Mouse (Mus musculus): ENCODE measurements around the gene Clk3.

The Clk3 gene

DNA sequence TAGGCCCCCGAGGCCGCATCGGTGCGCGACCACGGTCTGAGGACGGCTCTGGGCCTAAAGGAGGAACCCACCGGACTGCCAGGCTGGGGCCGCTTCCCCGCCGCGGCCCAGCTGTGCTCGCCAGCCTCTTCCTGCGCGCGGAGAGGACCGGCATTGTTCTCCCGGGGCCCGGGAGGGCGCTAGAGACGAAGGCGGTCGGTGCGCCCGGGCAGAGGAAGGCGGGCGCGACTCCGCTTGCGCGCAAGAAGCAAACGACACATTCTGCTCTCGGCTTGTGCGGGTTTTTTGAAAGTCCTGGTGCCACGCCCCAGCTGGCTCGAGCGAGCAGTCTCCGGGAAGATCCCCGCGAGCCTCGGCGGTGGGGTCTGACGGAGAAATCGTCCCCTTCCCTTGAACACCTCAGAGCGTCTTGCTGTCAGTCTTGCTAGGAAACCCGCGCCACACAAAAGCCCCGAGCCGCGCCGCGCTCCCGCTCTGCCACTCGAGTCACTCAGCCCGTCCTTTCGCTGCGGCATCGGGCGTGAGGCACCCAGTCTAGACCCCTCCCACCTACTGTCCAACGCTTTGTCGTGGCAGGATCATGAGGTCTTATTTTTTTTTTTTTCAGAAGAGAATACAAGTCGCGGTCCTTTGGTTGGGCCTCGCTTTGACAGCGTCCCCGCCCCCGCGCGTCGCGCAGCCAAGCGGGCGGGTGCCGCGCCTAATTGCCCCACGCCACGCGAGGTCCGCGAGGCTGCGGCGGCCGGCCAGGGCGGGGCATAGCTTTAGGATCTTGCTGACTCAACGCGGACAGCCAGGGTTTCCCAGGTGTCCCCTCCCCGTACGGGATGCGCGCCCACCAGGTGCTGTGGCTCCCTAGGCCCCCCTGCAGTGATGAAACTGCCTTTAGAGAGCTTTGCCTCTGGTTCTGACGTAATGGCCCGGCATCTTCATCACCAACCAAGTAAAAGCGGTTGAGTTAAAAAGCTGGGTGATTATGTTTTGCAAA, at the start of gene Clk3:
Clk3 (minus strand) TSS at position 497 of the 988 bp plus-strand sequence.
- DNase-seq (ENCODE audit: low spot score in 2 of 2): peak; percentile 53 to 63

DNA sequence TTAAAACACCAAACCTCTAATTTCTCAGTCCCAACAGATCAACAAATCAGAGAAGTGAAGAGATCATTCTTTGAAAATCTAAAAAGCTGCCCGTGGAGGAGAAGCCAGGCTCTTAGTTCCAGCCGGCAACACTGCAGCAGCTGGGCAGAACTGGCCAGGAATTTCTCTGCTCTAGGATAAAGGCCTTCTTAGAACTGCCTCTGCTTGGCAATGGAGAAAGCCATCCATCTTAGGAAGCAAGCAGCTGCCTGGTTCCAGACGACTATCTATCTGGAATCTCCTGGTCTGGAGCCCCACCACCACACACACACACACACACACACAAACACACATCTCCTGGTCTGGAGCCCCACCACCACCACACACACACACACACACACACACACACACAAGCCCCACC, 49.2 kb upstream of the Clk3 start:
- DNase-seq (ENCODE audit: low spot score in 2 of 2): no peak

DNA sequence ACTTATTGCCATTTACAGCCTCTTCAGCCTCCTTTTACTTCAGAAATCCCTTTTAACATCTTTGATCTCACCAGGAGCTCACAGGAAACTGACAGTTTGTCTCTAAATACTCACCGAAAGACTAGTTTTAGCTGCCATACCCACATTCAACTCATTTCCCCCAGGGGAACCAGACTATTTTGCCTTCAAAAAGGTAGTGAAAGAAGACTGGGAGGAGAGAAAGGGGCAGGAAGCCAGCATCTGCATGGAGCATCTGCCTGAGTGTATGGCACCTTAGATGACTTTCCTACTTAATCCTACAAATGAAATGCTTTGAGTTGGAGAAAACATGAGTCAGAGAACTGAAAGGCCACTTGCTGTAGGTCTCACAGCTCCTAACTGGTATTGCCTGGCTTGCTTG, 48.4 kb upstream of the Clk3 start:
- no peak for DNase-seq (ENCODE audit: low spot score in 2 of 2)

DNA sequence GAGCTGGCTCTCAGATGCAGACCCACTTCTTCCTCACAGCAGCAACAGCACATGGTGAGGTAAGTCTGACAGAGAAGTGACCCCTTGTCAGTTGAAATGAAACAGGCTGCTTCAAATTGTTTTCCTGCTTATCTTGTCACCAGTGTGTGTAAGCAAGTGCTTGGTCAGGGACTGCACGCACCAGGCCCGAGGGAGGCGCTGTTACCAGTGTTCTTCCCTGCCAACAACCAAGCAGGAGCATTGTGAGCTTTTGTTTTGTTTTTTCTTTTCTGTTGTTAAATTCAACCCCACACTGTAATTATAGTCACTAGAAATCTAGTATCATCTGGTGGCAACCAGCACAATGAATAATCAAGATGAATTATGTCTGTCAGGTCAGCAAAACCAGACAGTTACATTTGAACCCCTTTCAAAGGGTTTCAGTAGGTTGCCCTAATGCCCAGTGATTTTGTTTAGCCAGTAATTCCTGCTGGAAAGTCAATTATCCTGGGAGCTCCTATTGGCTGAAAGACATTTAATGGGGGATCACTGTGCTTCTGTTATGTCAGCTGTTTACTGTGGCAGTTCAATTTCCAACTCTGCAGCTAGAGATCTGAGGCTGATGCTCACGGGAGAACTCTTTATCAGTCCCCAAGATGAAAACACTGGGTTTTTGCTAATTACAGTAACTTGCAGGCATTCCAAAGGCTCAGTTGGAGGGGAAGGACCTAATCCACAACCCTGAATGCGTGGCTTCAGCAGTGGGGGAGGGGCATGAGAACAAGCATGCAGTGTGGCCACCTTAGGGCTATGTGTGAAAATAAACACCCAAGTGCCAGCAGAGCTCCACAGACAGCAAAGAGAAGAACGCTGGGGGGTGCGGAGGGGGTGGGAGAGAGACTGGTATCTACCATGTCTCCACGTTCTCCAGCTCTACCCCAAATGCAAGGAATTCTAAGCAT, 46.4 kb upstream of the Clk3 start:
- DNase-seq (ENCODE audit: low spot score in 2 of 2): no peak

DNA sequence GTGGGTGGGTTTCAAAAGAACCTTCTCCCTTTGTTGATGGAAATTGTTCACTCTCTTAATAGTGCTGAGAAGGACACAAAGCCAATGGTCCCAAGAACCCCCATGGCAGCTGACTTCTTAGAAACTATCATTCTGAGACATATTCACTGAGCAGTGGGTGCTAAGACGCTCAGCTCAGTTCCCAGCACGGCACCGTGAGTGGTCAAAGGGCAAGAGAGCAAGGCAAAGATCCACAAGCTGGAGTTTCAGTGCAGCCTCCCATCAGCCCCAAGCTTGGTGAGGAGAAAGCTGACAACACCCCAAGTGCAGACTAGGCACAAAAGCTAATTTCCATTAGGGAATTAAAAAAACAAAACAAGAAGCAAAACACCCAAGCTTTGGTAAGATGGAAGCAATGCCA, 45.0 kb upstream of the Clk3 start:
- DNase-seq (ENCODE audit: low spot score in 2 of 2): no peak

DNA sequence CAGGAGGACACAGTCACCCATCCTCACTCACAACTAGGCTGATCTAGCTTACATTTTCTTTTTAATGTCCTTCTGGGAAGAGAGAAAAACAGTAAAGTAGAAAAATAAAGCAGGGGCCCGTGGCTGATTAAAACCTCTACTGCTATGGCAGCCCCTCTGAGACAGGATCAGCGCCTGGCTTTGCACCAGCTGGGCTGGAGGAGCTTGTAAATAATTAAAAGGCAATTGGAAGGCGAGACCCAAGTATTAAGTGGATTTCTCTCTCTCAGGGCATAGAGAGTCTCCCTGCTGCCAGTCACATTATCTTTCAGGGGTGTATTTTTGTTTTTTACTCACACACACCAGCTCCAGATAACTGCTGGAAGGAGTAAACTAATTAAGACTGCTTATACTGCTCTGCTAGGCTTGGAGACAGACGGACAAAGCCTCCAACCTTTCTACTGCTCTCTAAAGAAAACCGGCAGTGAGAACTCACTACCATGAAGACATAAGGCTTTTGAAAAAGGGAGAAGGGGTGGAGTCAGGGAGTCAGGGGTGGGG, 43.2 kb upstream of the Clk3 start:
- no peak for DNase-seq (ENCODE audit: low spot score in 2 of 2)

DNA sequence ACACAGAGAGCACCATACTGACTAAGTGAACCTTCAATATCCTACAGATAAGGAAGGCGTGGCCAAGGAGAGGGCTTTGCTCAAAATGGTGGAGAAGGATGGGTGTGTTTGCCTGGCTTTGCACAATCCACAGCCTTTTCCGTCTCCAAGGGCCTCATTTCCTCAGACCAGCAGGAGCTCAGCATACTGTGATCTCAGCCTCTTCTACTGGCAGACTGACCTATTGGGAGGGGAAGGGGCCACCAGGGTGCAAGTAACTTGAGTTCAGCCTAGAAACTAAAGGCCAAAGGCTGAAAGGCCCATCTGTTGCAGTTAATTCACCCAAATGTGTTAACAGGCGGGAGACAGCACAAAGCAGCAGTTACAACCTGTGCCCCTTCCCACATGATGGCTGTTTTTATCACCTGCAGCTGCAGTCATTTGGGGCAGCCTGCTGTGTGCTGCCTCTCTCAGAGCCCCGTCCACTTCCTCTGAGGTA, 41.6 kb upstream of the Clk3 start:
- no peak for DNase-seq (ENCODE audit: low spot score in 2 of 2)

DNA sequence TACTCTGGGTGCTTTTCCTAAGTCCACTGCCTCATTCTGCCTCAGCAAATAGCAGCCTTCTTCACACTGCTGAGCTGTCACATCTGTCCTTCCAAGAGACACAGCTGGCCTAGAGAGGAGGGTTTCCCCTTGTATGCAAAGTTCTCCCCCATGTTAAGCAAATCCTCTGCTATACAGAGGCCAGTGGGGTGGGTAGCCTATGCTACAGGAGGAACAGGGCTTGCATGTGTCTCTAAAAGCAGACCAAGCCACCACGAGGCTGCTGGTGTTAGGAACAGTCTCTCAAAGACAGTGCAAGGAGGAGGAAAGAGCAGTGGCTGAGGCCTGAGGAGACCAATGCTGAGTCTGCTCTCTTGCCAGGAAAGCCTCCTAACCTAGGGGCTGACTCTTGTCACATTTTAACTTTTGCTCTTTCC, 40.4 kb upstream of the Clk3 start:
- no peak for DNase-seq (ENCODE audit: low spot score in 2 of 2)

DNA sequence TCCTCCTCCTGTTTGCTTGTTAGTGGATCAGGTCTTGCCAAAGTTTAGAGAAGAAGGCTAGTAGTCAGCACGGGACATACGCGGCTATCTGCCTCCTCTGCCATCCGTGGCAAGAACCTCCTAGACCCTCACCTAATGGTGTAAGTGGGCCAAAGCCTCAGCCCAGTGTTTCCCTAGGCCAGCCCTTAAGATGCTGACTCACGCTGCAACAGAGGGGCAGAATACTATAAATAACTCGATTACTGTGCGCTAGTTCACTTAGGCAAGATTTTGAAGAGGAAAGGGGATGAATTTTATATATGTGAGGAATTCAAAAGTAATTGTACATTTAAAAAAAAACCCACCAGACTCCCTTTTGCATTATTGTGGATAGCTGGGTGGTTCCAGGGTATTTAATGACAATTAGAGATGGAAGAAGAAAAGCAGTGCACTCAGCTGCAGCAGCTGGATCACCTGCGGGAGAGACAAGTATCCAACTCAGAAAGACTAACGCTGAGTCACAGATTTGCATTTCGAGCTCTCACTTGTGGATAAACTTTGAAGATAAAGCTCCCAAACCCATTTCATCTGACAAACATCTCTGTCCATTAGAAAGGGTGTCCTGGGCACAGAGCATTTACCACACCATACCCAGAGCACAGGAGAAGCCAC, 39.6 kb upstream of the Clk3 start:
- no peak for DNase-seq (ENCODE audit: low spot score in 2 of 2)

DNA sequence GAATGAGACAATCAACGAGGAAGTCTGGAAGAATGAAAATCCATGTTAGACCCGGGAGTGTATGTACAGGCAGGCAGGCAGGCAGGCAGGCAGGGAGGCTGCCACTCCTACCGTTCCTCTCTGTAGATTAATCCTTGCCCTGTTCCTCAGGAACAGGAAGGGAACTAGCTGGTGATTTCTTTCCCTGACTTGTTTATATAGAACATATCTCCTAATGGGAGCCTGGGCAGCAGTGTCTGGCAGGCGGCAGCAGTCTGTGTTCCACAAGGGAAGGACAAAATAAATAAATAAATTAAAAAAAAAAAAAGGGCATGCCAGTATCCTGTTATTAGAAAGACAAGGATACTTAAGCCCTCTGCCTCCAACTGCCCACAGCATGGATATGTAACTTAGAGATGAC, 38.2 kb upstream of the Clk3 start:
- no peak for DNase-seq (ENCODE audit: low spot score in 2 of 2)

DNA sequence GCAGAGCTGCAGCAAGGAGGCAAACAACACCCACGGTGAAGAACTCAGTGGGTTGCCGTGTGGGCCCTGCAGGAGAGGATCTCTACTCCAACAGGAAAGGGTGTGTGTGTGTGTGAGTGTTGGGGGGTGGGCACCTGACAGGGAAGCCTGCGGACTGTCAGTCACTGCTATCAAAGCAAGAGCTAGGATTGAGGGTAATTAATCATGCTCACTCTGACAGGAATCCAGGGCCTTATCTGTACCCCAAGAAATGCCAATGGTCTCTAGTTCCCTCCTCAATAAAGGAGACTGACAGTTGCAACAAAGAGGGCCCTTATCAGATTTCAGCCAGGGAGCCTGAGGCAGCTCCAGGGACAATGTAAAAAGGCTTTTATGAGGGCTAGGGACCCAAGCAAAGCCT, 37.4 kb upstream of the Clk3 start:
- DNase-seq (ENCODE audit: low spot score in 2 of 2): no peak

DNA sequence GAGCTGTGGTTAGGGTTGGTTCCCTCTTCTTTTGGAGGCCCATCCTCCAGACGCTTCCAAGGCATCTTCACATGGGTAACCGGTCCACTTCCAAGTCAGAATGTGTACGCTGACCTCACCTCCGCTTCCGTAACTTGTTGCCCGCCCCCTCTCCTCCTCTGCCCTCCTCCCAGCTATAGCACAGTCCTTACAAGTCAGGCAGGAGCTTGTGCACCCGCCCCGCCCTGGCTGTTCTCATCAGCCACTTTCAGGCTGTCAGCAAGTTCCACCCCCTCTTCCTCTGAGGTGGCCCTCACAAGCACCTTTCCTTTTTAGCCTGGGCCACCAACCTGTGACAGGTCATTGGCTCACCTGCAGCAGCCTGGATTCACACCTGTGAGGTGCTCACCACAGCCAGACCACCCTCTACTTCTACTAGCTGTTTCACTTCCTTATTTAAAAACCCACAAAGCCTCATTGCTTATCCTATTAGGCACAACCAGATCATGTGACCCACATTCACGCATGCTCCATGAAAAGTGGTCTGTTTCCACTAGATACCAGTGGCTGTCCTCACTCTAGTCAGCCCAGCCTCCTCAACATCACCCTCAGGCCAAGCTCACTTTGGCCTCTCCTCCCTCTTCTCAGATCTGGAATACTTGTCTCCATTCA, 34.8 kb upstream of the Clk3 start:
- DNase-seq (ENCODE audit: low spot score in 2 of 2): no peak

DNA sequence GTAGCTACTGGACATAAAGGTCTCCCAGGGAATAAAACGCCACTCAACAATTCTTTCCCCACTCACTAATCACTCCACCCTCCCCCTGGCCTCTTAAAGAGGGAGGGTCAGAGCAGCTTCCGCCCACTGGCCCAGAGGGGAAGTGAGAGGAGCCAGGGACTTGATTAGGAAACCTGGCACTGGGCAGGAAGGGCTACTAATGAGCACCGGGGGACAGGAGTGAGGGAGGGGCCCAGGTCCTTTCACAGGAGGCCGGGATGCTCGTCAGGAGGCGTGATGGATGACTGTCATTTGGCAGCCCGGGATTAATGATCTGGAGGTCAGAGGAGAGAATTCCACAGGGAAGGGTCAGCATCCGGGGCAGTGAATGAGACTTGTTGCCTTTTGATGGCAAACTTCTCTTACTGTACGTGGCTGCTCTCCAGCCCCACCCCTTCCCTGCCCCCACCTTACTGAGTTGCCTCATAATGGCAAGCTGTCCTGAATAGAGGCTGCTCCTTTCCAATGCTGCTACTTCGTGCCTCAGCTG, 33.1 kb upstream of the Clk3 start:
- no peak for DNase-seq (ENCODE audit: low spot score in 2 of 2)

DNA sequence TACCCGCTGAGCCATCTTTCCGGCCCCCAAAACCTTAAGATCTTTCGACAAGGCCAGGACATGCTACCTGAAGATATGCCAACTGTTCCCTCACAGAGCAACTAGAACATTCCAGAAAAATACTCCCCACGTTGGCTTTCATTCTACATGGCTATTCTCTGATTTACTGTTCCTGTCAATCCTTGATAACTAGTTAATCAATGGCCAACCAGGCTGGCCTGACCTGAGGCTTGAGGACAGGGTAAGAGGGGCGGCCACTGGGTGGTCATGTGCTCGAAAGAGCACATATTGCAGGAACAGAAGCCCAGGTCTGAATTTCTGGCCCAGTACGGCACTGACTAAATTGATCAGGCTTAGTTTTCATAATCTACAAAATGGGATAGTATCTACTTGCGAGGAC, 31.8 kb upstream of the Clk3 start:
- no peak for DNase-seq (ENCODE audit: low spot score in 2 of 2)

DNA sequence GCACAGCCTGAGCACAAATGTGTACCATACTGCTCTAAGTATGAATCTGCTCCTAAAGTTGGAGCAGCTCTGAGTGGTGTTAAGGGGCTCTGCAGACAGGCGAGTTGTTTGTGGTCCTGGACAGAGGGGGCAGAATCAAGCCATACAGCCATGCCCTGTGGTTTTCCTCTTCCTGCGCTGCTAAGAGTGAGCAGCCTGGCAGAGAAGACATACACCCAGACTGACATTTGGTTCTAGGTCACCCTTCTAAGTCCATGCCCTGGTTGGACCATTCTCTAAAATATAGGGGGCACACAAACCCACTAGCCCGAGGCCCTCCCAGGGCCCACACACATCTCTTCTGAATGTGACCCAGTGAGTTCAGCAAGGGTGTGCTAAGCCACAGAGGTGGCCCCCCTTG, 24.1 kb upstream of the Clk3 start:
- DNase-seq (ENCODE audit: low spot score in 2 of 2): no peak

DNA sequence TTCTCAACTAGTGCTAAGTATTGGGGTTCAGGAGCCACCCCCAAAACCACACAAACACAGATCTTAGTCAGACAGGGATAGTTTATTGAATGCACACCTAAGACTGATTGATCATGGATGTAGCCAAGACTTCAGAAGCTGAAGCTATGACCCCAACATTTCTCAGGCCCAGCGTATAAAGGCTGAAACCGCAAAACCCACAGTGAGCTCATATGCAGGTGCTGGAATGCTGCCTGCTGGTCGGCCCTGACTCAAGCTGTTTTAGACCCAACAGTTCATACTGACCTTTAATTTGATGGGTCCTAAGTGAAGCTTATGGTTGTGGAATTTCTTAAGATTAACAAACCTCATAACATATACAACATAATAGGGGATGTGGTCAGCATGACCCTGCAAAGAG, 17.0 kb upstream of the Clk3 start:
- no peak for DNase-seq (ENCODE audit: low spot score in 2 of 2)

DNA sequence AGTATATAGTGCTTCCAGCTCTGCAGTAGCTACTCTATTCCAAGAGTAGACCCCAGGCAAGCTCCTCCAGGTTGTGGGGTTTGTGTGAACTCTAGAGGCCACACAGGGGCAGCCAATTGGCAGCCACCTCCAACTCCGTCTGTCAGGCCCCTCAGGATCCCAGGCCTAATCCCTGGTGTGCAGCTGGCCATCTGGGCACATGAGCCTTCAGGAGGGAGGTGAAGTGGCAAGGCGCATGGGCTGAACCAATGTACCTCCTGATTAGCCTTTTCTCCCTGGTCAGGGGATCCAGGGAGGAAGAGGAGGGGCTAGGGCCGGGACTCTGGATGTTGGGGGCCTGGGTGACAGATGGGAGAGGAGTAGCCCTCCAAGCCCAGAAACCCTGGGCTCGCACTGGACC, 10.1 kb upstream of the Clk3 start:
- no peak for DNase-seq (ENCODE audit: low spot score in 2 of 2)

DNA sequence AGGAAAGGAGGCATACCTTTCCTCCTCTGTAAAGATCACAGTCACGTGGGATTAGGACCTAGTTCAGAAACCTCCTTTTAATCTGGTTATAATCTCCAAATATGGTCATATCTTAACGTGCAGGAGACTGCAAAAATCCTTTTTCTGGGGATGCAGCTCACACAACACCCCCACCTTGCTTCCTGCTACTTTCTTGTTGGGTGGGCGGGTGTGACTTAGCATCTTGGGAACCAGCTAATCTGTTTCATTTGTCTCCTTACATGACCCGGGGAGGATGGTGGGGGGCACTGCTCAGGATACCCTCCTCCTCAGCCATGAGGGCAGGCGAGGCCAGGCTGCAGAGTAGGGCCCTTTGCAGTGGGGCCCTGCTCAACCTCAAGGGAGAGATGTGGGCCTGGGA, 9.4 kb upstream of the Clk3 start:
- DNase-seq (ENCODE audit: low spot score in 2 of 2): peak in 1 of 2 experiments; percentile 47

DNA sequence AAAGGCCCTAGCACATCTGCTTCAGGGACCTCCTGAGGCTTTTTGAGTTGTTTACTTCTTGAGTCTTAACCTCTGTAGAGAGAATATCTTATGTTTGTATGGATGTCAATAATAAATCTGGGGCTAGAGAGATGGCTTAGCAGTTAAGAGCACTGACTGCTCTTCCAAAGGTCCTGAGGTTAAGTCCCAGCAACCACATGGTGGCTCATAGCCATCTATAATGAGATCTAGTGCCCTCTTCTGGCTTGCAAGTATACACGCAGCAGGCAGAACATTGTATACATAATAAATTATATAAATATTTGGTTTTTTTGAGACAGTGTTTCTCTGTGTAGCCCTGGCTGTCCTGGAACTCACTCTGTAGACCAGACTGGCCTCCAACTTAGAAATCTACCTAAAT, 8.5 kb upstream of the Clk3 start:
- no peak for DNase-seq (ENCODE audit: low spot score in 2 of 2)

DNA sequence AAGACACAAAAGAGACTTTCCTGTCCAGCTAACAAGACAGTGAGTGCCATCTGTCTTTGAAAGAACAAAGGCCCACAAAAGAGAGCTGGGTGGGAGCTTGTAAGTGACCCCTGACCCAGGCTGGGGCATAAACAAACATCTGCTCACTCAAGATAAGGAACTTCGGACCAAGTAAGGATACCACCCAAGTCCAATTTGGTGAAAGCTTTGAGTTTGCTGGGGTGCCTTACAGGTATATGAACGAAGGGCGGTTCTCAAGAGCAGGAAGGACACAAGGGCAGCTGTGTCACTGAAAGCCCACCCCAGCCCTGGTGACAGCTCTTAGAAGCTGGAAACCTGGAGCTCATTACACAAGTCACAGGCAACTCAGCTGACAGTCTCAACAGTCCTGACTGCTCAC, 8.1 kb upstream of the Clk3 start:
- DNase-seq (ENCODE audit: low spot score in 2 of 2): no peak

DNA sequence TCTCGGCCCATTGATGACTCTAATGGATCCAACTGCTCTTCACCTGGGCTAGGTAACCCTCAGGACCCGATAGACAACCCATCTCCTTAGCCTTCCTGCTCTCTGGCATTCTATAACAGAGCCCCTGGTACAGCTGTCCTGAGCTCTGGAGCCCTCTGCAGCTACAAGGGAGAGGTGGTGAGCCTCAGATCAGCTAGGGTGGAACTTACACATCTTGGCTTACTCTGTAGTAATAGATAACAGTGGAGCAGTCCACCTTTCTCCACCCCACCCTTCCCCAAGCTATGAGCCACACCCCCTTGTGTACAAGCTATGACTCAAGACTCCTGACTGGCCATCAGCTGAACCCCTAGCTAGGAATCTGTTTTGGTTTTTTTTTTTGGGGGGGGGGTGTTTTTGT, 5.2 kb upstream of the Clk3 start:
- no peak for DNase-seq (ENCODE audit: low spot score in 2 of 2)
